ENCODE assay signal across 13 mouse cellular contexts in genomic region chr9:63596660-63597059, GRCm38 (mm10). TPM values are rescaled to one million over a fixed set of nuclear protein-coding genes. Genes with fewer than 3 reads are reported as not detected.
DNase-seq lines count a peak whose midpoint lies in the region; ATAC-seq and TF ChIP-seq lines count a peak whose summit lies in the region.
"Had no signal": no experiment of that assay in that cellular context is flagged by ENCODE, and none has a peak within 500 bp of the region (broad histone marks: within the 10 kb centered on the region; RNA-seq: fewer than 3 reads in every experiment).

No protein-coding gene starts in this region.

- no peaks in the 10 kb centered on the region for H3K27me3 ChIP-seq in liver, postnatal 0 days (ENCODE audit: insufficient read depth, low read length)
- H3K27me3 ChIP-seq in stomach, embryonic 14.5 days (ENCODE audit: control insufficient read depth, insufficient read depth, low read length) = no peaks in the 10 kb centered on the region
- no peaks in the 10 kb centered on the region for H3K27me3 ChIP-seq in cerebellum, adult 2 months (ENCODE audit: control insufficient read depth, insufficient read depth, low read length)
- H3K27me3 ChIP-seq: heart, embryonic 15.5 days; neural tube, embryonic 15.5 days had no signal

- no peaks in the 10 kb centered on the region for H3K9me3 ChIP-seq in liver, postnatal 0 days (ENCODE audit: low read length)
- H3K9me3 ChIP-seq in stomach, embryonic 14.5 days (ENCODE audit: control insufficient read depth, low read depth, low read length) = no peaks in the 10 kb centered on the region
- H3K9me3 ChIP-seq: heart, embryonic 15.5 days; neural tube, embryonic 15.5 days had no signal

- no peaks in the 10 kb centered on the region for H3K4me1 ChIP-seq in liver, postnatal 0 days (ENCODE audit: insufficient read depth)
- H3K4me1 ChIP-seq in stomach, embryonic 14.5 days (ENCODE audit: control insufficient read depth, insufficient read depth, low read length) = no peaks in the 10 kb centered on the region
- H3K4me1 ChIP-seq in cerebellum, adult 2 months (ENCODE audit: control insufficient read depth, insufficient read depth, low read length) = no peaks in the 10 kb centered on the region
- H3K4me1 ChIP-seq: neural tube, embryonic 15.5 days had no signal

- H3K4me3 ChIP-seq in liver, postnatal 0 days (ENCODE audit: low read depth, low read length) = no peak overlapping the region
- H3K4me3 ChIP-seq in stomach, embryonic 14.5 days (ENCODE audit: low read depth, low read length) = no peak overlapping the region
- no peak overlapping the region for H3K4me3 ChIP-seq in cerebellum, adult 2 months (replicated peaks; ENCODE audit: insufficient read depth, low read depth, low read length)
- H3K4me3 ChIP-seq: heart, embryonic 15.5 days; neural tube, embryonic 15.5 days had no signal

- no peak for TF ChIP-seq CTCF in liver, postnatal 0 days (IDR thresholded peaks at IDR 0.05; ENCODE audit: low read depth)
- no peak for TF ChIP-seq CTCF in cerebellum, adult 2 months (IDR thresholded peaks at IDR 0.05; ENCODE audit: borderline replicate concordance, insufficient read depth, low read depth, low read length)

- no peak overlapping the region for H3K4me2 ChIP-seq in liver, postnatal 0 days (ENCODE audit: low read depth, low read length)
- H3K4me2 ChIP-seq in stomach, embryonic 14.5 days (replicated peaks; ENCODE audit: low read depth, low read length) = no peak overlapping the region
- H3K4me2 ChIP-seq: heart, embryonic 15.5 days; hindbrain, embryonic 14.5 days; neural tube, embryonic 15.5 days had no signal

- no peak for ATAC-seq in liver, postnatal 0 days
- ATAC-seq in stomach, embryonic 14.5 days (ENCODE audit: insufficient number of reproducible peaks, insufficient read depth, low FRiP score, low read depth) = no peak

- WGBS in liver, postnatal 0 days (ENCODE audit: insufficient replicate concordance) = 78% methylated on average over 9 of the region's 9 CpGs
- WGBS in stomach, embryonic 14.5 days = 60% methylated on average over 9 of the region's 9 CpGs
- 62% methylated on average over 9 of the region's 9 CpGs for WGBS in cerebellum, adult 2 months

- no peak overlapping the region for H3K9ac ChIP-seq in liver, postnatal 0 days (replicated peaks)
- H3K9ac ChIP-seq in stomach, embryonic 14.5 days (replicated peaks; ENCODE audit: low read depth, low read length) = 0 out of 2 replicates have a peak overlapping the region, but pooled peaks have one; percentile 18
- H3K9ac ChIP-seq: heart, embryonic 15.5 days; hindbrain, embryonic 14.5 days; neural tube, embryonic 15.5 days had no signal

- no peak for TF ChIP-seq EP300 in liver, postnatal 0 days (IDR thresholded peaks at IDR 0.05; ENCODE audit: low read depth)

- H3K27ac ChIP-seq in liver, postnatal 0 days (ENCODE audit: low read depth) = no peak overlapping the region
- H3K27ac ChIP-seq in stomach, embryonic 14.5 days (ENCODE audit: low read length) = no peak overlapping the region
- H3K27ac ChIP-seq in cerebellum, adult 2 months (ENCODE audit: insufficient read depth, low read length) = no peak overlapping the region
- H3K27ac ChIP-seq: heart, embryonic 15.5 days; hindbrain, embryonic 14.5 days; macrophage; neural tube, embryonic 15.5 days had no signal

- no peak for TF ChIP-seq POLR2A in cerebellum, adult 2 months (IDR thresholded peaks at IDR 0.05; ENCODE audit: borderline replicate concordance, insufficient read depth, low read length)

- DNase-seq in liver, postnatal 0 days = peak; percentile 24
- no peak for DNase-seq in liver
- DNase-seq in kidney, postnatal 25 days = peak; percentile 84 to 86
- DNase-seq in lung, adult 18-20 months = peak; percentile 86
- no peak for DNase-seq in cerebellum, adult 2 months
- DNase-seq in embryo, embryonic 10 days (ENCODE audit: low spot score) = no peak
- DNase-seq: adrenal gland, adult 2 months had no signal

- H3K36me3 ChIP-seq in liver, postnatal 0 days (replicated peaks; ENCODE audit: insufficient read depth, low read length) = no peaks in the 10 kb centered on the region
- no peaks in the 10 kb centered on the region for H3K36me3 ChIP-seq in stomach, embryonic 14.5 days (ENCODE audit: control insufficient read depth, insufficient read depth, low read length)
- H3K36me3 ChIP-seq: heart, embryonic 15.5 days; neural tube, embryonic 15.5 days had no signal

RNA-seq across cellular contexts. Expression of gene Iqch, which starts 5.6 kb away (rescaled TPM):
- polyA plus RNA-seq in liver, postnatal 0 days (2015; fragmentation: Nextera tagmentation; extraction: Ambion mirVana) = 0.08 and 0.09 TPM in 2 replicates
- 0.22 TPM in 1 of 2 replicates, not detected in the other for polyA plus RNA-seq in stomach, embryonic 14.5 days (2014; fragmentation: Nextera tagmentation; extraction: Ambion mirVana)
- 0.08 TPM in 1 of 2 replicates, not detected in the other for polyA plus RNA-seq in cerebellum, adult 2 months (2012; rRNA removed)
- polyA plus RNA-seq: adrenal gland, adult 2 months; large intestine, adult 2 months; macrophage had no signal

RNA-seq across cellular contexts. Expression of gene Aagab, which starts 5.8 kb away (rescaled TPM):
- polyA plus RNA-seq in liver, postnatal 0 days (2015; fragmentation: Nextera tagmentation; extraction: Ambion mirVana) = 12.8 and 14.2 TPM in 2 replicates
- 30.5 and 31.1 TPM in 2 replicates for polyA plus RNA-seq in stomach, embryonic 14.5 days (2014; fragmentation: Nextera tagmentation; extraction: Ambion mirVana)
- polyA plus RNA-seq in cerebellum, adult 2 months (2012; rRNA removed) = 31.0 and 31.9 TPM in 2 replicates

Comparison
In these comparisons a context has a peak if more than half of its experiments do, and no peak if none do; other contexts are left out.
1. DNase-seq: peak in liver, postnatal 0 days (single experiment), kidney, postnatal 25 days (2 of 2) and lung, adult 18-20 months (2 of 2); none in liver (single experiment), cerebellum, adult 2 months (0 of 2) and embryo, embryonic 10 days (single experiment).